Mouse (Mus musculus): Measurements from ENCODE around the gene Mical3. TPM values are rescaled to one million over a fixed set of nuclear protein-coding genes. Genes with fewer than 3 reads are reported as not detected.

The Mical3 gene
- polyA plus RNA-seq, 1 experiment from 2014 or later, result 18.0 TPM

GRCm38 (mm10) chr6:120995541-120995940 is 135.3 kb downstream of the Mical3 start:
- no peak for ATAC-seq (replicated peaks; ENCODE audit: low FRiP score)
- 89% methylated on average over 9 of the region's 9 CpGs for WGBS

GRCm38 (mm10) chr6:120991857-120992256 is 138.9 kb downstream of the Mical3 start:
- no peaks in the 10 kb centered on the region for H3K36me3 ChIP-seq (ENCODE audit: control insufficient read depth, insufficient read depth, low read length)
- no peaks in the 10 kb centered on the region for H3K9me3 ChIP-seq (ENCODE audit: control insufficient read depth, low read length)
- no peak for DNase-seq (ENCODE audit: low spot score)
- WGBS, result 87% methylated on average over 6 of the region's 6 CpGs
- ATAC-seq (replicated peaks; ENCODE audit: low FRiP score), result no peak
- H3K4me3 ChIP-seq (ENCODE audit: low read depth, low read length), result no peak overlapping the region
- H3K27me3 ChIP-seq (ENCODE audit: control insufficient read depth, insufficient read depth, low read length), result no peaks in the 10 kb centered on the region
- no peak overlapping the region for H3K9ac ChIP-seq (ENCODE audit: low read length)
- H3K4me1 ChIP-seq (replicated peaks; ENCODE audit: control insufficient read depth, insufficient read depth, low read length), result no peaks in the 10 kb centered on the region
- no peak overlapping the region for H3K4me2 ChIP-seq (ENCODE audit: low read depth, low read length, severe bottlenecking)
- H3K27ac ChIP-seq (ENCODE audit: low read depth, low read length), result no peak overlapping the region

More at GRCm38 (mm10) chr6:120995541-120995940, 135.3 kb downstream of the Mical3 start:
- Histone ChIP-seq H3K4me1 (replicated peaks; ENCODE audit: control insufficient read depth, insufficient read depth, low read length) (no peaks in the 10 kb centered on the region), H3K27ac (ENCODE audit: low read depth, low read length) (no peak overlapping the region), H3K9ac (ENCODE audit: low read length) (no peak overlapping the region), H3K36me3 (ENCODE audit: control insufficient read depth, insufficient read depth, low read length) (no peaks in the 10 kb centered on the region), H3K9me3 (ENCODE audit: control insufficient read depth, low read length) (no peaks in the 10 kb centered on the region), H3K27me3 (ENCODE audit: control insufficient read depth, insufficient read depth, low read length) (no peaks in the 10 kb centered on the region), H3K4me2 (ENCODE audit: low read depth, low read length, severe bottlenecking) (no peak overlapping the region), H3K4me3 (ENCODE audit: low read depth, low read length) (no peak overlapping the region)
- DNase-seq (ENCODE audit: low spot score), result no peak

- WGBS, result 50% methylated on average over 10 of the region's 10 CpGs
- DNase-seq (ENCODE audit: low spot score), result no peak
- Histone ChIP-seq H3K4me3 (ENCODE audit: low read depth, low read length) (no peak overlapping the region), H3K27ac (ENCODE audit: low read depth, low read length) (no peak overlapping the region), H3K36me3 (ENCODE audit: control insufficient read depth, insufficient read depth, low read length) (no peaks in the 10 kb centered on the region), H3K9me3 (ENCODE audit: control insufficient read depth, low read length) (no peaks in the 10 kb centered on the region), H3K4me2 (ENCODE audit: low read depth, low read length, severe bottlenecking) (no peak overlapping the region), H3K9ac (ENCODE audit: low read length) (no peak overlapping the region), H3K4me1 (replicated peaks; ENCODE audit: control insufficient read depth, insufficient read depth, low read length) (no peaks in the 10 kb centered on the region), H3K27me3 (ENCODE audit: control insufficient read depth, insufficient read depth, low read length) (no peaks in the 10 kb centered on the region)
- no peak for ATAC-seq (replicated peaks; ENCODE audit: low FRiP score)
Measured at GRCm38 (mm10) chr6:120987571-120988084, 143.2 kb downstream of the Mical3 start.

GRCm38 (mm10) chr6:120987164-120987563 is 143.6 kb downstream of the Mical3 start:
- Histone ChIP-seq H3K4me3 (ENCODE audit: low read depth, low read length) (no peak overlapping the region), H3K9me3 (ENCODE audit: control insufficient read depth, low read length) (no peaks in the 10 kb centered on the region), H3K27ac (ENCODE audit: low read depth, low read length) (no peak overlapping the region), H3K27me3 (ENCODE audit: control insufficient read depth, insufficient read depth, low read length) (no peaks in the 10 kb centered on the region), H3K4me2 (ENCODE audit: low read depth, low read length, severe bottlenecking) (no peak overlapping the region), H3K4me1 (replicated peaks; ENCODE audit: control insufficient read depth, insufficient read depth, low read length) (no peaks in the 10 kb centered on the region), H3K36me3 (ENCODE audit: control insufficient read depth, insufficient read depth, low read length) (no peaks in the 10 kb centered on the region), H3K9ac (ENCODE audit: low read length) (no peak overlapping the region)
- no peak for DNase-seq (ENCODE audit: low spot score)
- WGBS, result 92% methylated on average over 10 of the region's 10 CpGs
- no peak for ATAC-seq (replicated peaks; ENCODE audit: low FRiP score)

- H3K27me3 ChIP-seq (ENCODE audit: control insufficient read depth, insufficient read depth, low read length), result no peaks in the 10 kb centered on the region
- H3K4me1 ChIP-seq (replicated peaks; ENCODE audit: control insufficient read depth, insufficient read depth, low read length), result no peaks in the 10 kb centered on the region
- no peak overlapping the region for H3K9ac ChIP-seq (ENCODE audit: low read length)
- DNase-seq (ENCODE audit: low spot score) (no peak), ATAC-seq (replicated peaks; ENCODE audit: low FRiP score) (no peak)
- 89% methylated on average over 3 of the region's 3 CpGs for whole genome bisulfite sequencing
- no peaks in the 10 kb centered on the region for H3K36me3 ChIP-seq (ENCODE audit: control insufficient read depth, insufficient read depth, low read length)
- H3K9me3 ChIP-seq (ENCODE audit: control insufficient read depth, low read length), result no peaks in the 10 kb centered on the region
- H3K27ac ChIP-seq (ENCODE audit: low read depth, low read length), result no peak overlapping the region
- no peak overlapping the region for H3K4me2 ChIP-seq (ENCODE audit: low read depth, low read length, severe bottlenecking)
- no peak overlapping the region for H3K4me3 ChIP-seq (ENCODE audit: low read depth, low read length)
Measured at GRCm38 (mm10) chr6:120986172-120986571, 144.6 kb downstream of the Mical3 start.

- H3K9me3 ChIP-seq (ENCODE audit: control insufficient read depth, low read length), result no peaks in the 10 kb centered on the region
- H3K36me3 ChIP-seq (ENCODE audit: control insufficient read depth, insufficient read depth, low read length), result no peaks in the 10 kb centered on the region
- DNase-seq (ENCODE audit: low spot score) (no peak), ATAC-seq (replicated peaks; ENCODE audit: low FRiP score) (no peak)
- no peaks in the 10 kb centered on the region for H3K4me1 ChIP-seq (replicated peaks; ENCODE audit: control insufficient read depth, insufficient read depth, low read length)
- H3K9ac ChIP-seq (ENCODE audit: low read length), result no peak overlapping the region
- 95% methylated on average over 13 of the region's 13 CpGs for WGBS
- H3K4me2 ChIP-seq (ENCODE audit: low read depth, low read length, severe bottlenecking), result no peak overlapping the region
- H3K27ac ChIP-seq (ENCODE audit: low read depth, low read length), result no peak overlapping the region
- H3K4me3 ChIP-seq (ENCODE audit: low read depth, low read length), result no peak overlapping the region
- no peaks in the 10 kb centered on the region for H3K27me3 ChIP-seq (ENCODE audit: control insufficient read depth, insufficient read depth, low read length)
Measured at GRCm38 (mm10) chr6:120982314-120982713, 148.5 kb downstream of the Mical3 start.

GRCm38 (mm10) chr6:120981537-120981936 is 149.3 kb downstream of the Mical3 start:
- no peak for DNase-seq (ENCODE audit: low spot score)
- no peak for ATAC-seq (replicated peaks; ENCODE audit: low FRiP score)
- no peaks in the 10 kb centered on the region for H3K4me1 ChIP-seq (replicated peaks; ENCODE audit: control insufficient read depth, insufficient read depth, low read length)
- no peak overlapping the region for H3K9ac ChIP-seq (ENCODE audit: low read length)
- no peaks in the 10 kb centered on the region for H3K9me3 ChIP-seq (ENCODE audit: control insufficient read depth, low read length)
- H3K4me2 ChIP-seq (ENCODE audit: low read depth, low read length, severe bottlenecking), result no peak overlapping the region
- no peak overlapping the region for H3K27ac ChIP-seq (ENCODE audit: low read depth, low read length)
- WGBS, result 68% methylated on average over 6 of the region's 6 CpGs
- no peak overlapping the region for H3K4me3 ChIP-seq (ENCODE audit: low read depth, low read length)
- no peaks in the 10 kb centered on the region for H3K27me3 ChIP-seq (ENCODE audit: control insufficient read depth, insufficient read depth, low read length)
- H3K36me3 ChIP-seq (ENCODE audit: control insufficient read depth, insufficient read depth, low read length), result no peaks in the 10 kb centered on the region

- DNase-seq (ENCODE audit: low spot score) (no peak), ATAC-seq (replicated peaks; ENCODE audit: low FRiP score) (no peak)
- no peaks in the 10 kb centered on the region for H3K4me1 ChIP-seq (replicated peaks; ENCODE audit: control insufficient read depth, insufficient read depth, low read length)
- H3K36me3 ChIP-seq (ENCODE audit: control insufficient read depth, insufficient read depth, low read length), result no peaks in the 10 kb centered on the region
- WGBS, result 74% methylated on average over 18 of the region's 18 CpGs
- no peaks in the 10 kb centered on the region for H3K27me3 ChIP-seq (ENCODE audit: control insufficient read depth, insufficient read depth, low read length)
- no peak overlapping the region for H3K9ac ChIP-seq (ENCODE audit: low read length)
- H3K9me3 ChIP-seq (ENCODE audit: control insufficient read depth, low read length), result no peaks in the 10 kb centered on the region
- no peak overlapping the region for H3K4me2 ChIP-seq (ENCODE audit: low read depth, low read length, severe bottlenecking)
- no peak overlapping the region for H3K4me3 ChIP-seq (ENCODE audit: low read depth, low read length)
- H3K27ac ChIP-seq (ENCODE audit: low read depth, low read length), result no peak overlapping the region
Measured at GRCm38 (mm10) chr6:120978019-120978621, 152.7 kb downstream of the Mical3 start.

- Histone ChIP-seq H3K27ac (ENCODE audit: low read depth, low read length) (no peak overlapping the region), H3K4me3 (ENCODE audit: low read depth, low read length) (no peak overlapping the region), H3K27me3 (ENCODE audit: control insufficient read depth, insufficient read depth, low read length) (no peaks in the 10 kb centered on the region), H3K4me2 (ENCODE audit: low read depth, low read length, severe bottlenecking) (no peak overlapping the region), H3K36me3 (ENCODE audit: control insufficient read depth, insufficient read depth, low read length) (no peaks in the 10 kb centered on the region), H3K4me1 (replicated peaks; ENCODE audit: control insufficient read depth, insufficient read depth, low read length) (no peaks in the 10 kb centered on the region), H3K9ac (ENCODE audit: low read length) (no peak overlapping the region), H3K9me3 (ENCODE audit: control insufficient read depth, low read length) (no peaks in the 10 kb centered on the region)
- no peak for DNase-seq (ENCODE audit: low spot score)
- 71% methylated on average over 11 of the region's 11 CpGs for WGBS
- ATAC-seq (replicated peaks; ENCODE audit: low FRiP score), result no peak
Measured at GRCm38 (mm10) chr6:120976991-120977390, 153.8 kb downstream of the Mical3 start.

All from forebrain, embryonic 11.5 days (tissue).